Mouse (Mus musculus) skeletal muscle tissue, adult 2 months (tissue): ENCODE results near the gene Med17.

ENCODE experiments used
- DNase-seq: peaks from one replicate; pipeline ENCODE4 v3.0.0-alpha.2; 2012; ENCODE audit warnings: low read depth, low spot score

Gene Med17

GRCm38 (mm10) chr9:15237516-15238296 is 42.0 kb downstream of the Med17 start:
- no peak for DNase-seq

- DNase-seq, result no peak
Observed at GRCm38 (mm10) chr9:15235986-15236385, 43.7 kb downstream of the Med17 start.

- DNase-seq, result no peak
Observed at GRCm38 (mm10) chr9:15233604-15234003, 46.1 kb downstream of the Med17 start.

- no peak for DNase-seq
Observed at GRCm38 (mm10) chr9:15232445-15232844, 47.3 kb downstream of the Med17 start.

GRCm38 (mm10) chr9:15224912-15225311 is 54.8 kb downstream of the Med17 start:
- DNase-seq, result no peak

- no peak for DNase-seq
Observed at GRCm38 (mm10) chr9:15213695-15214094, 66.0 kb downstream of the Med17 start.

- DNase-seq, result no peak
Observed at GRCm38 (mm10) chr9:15211876-15212275, 67.9 kb downstream of the Med17 start.
